Mouse (Mus musculus) embryo, embryonic 11.5 days (tissue): ENCODE results near the gene BC051019.

Source experiments
- DNase-seq: peaks from one replicate; pipeline ENCODE4 v3.0.0-alpha.2; 2012; ENCODE audit warnings: low read depth, low spot score

Gene BC051019

DNA sequence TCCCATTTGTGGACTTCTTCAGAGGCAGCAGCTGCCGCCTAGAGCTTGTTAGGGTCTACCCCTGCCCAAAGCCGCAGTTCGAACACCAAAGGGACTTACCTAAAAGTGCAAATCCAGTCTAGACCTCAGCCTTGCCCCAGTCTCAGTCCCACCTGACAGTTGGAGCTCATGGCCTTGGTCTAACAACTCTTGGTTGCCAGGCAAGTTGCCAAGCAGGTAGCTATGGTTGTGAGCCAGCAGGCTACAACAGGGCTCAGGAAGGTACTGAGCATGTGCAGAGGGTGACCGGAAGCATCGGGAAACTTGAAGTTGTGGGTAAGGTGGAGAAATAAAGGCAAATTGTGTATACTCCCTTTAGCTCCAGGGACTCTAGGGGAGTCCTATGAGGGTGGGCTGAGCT, at the start of gene BC051019:
BC051019 (minus strand) TSS at position 154 of the 400 bp plus-strand sequence.
- DNase-seq: no peak

DNA sequence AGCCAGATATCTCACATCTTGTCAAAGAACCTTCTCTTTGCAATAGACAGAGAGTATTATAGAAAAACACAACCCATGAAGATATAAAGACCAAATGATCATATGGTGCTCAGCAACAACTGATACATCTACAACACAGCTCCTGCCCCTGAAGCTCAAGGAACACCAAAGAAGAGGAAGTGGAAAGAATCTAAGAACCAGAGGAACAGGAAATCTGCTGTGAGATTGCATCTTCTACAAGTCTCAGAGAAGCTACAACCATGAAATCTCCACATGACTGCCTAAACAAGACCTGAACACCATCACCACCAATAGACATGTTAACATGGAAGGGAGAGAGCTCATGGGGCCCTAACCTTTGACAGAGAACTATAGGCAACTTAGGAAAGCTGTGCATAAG, 48.6 kb upstream of the BC051019 start:
- no peak for DNase-seq

DNA sequence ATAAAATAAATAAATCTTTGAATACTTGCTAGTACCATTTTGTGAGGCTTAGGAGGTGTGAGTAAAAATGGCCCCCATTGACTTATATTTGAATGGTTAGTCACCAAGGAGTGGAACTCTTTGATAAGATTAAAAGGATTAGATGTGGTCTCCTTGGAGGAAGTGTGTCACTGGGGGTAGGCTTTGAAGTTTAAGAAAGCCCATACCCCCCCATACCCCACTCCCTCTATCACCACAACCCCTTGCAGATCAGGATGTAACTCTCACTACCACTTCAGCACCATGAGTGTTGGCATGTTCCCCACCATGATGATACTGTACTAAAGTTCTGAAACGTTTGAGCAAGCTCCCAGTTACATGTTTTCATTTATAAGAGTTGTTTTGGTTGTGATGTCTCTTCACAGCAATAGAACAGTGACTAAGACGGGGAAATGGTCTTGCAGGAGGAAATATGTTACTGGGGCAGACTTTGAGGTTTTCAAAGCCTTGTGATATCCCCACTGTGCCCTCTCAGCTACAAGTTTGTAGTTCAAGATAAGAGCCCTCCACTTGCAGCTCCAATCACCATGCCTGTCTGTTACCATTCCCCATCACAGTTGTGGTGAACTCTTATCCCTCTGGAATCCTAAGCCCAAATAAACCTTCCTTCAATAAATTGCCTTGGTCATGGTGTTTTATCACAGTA, 45.2 kb upstream of the BC051019 start:
- DNase-seq: no peak

DNA sequence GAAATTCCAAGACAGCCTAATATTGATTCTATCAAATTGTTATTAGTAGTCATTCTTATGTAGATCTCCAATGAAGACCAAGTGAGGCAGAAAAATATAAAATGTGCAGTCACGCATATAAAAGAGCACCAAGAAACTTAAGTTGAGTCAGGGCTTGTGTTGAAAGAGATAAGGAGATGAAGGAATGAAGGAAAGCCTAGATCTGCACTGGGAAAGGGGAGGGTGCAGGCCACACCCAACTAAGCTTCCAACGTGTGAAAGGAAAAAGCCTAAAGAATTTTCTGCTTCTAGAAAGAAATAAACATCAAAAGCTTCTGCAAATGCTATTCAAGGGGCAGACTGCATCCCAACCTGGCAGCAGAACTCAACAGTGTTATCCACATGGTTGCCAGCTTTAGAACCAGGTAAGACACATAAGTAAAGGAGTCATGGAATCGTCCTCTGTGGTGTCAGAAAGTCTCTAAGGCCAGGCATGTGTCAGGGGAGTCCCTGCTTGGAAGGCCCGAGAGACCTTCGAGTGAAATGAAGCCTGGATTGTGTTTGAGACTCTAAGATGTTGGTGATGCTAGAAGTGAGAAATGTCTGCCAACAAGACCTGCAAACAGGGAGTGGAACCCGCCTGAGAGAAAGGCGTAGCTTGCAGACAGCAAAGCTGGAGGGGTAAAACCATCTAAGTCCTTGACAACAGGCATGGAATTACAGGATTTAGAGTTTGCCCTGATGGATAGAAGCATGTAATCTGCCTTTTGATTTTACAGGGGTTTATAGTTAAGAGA, 44.1 kb upstream of the BC051019 start:
- no peak for DNase-seq

DNA sequence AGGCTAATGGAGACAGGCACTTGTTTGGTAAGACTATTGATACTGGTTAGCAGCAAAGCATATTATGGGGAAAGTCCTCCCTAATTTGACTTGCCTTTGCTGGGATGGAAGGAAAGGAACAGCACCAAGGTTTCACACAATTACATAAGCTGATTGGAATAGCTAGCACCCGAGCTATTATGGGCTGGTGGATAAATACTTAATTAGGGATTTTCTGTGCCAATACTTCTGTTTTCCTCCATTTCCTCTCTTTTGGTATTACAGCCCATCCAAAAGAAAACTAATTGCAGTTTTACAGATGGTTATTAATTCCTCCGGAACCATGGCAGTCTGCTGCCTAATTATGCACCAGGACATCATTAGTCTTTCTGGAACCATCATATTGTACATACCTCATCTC, 40.4 kb upstream of the BC051019 start:
- DNase-seq: no peak

DNA sequence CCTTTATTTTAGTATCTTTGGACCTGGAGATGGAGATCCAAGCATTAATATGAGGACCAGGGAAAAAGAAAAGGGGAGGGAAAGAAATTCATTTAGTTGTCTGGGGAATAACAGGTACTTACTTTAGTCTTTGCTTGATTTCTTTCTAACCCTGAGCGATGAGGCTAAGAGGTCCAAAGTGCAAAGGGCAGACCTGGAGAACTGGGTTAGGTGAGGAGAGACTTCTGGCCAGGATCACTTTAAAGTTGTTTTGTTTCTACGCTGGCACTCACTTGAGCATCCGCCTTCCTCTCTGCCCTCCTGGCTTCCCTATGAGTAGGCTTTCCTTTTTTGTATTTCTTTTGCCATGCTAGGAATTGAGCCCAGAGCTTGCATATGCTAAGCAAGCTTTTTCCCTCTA, 32.6 kb upstream of the BC051019 start:
- DNase-seq: no peak

DNA sequence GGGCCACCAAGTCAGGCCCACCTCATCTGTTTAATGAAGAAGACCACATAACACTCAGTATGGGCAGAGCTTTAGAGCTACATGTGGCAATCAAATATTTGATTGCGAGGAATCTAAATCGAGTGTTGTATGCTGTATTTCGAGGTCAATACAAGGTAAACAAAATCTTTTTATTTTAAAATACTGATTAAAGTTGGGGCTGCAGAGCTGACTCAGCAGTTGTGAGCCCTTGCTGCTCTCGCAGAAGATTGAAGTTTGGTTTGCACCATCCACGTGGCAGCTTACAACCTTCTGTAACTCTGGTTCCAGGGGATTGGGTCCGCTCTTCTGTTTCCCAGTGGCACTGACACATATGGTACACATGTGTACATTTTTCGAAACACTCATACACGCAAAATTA, 30.4 kb upstream of the BC051019 start:
- DNase-seq: no peak

DNA sequence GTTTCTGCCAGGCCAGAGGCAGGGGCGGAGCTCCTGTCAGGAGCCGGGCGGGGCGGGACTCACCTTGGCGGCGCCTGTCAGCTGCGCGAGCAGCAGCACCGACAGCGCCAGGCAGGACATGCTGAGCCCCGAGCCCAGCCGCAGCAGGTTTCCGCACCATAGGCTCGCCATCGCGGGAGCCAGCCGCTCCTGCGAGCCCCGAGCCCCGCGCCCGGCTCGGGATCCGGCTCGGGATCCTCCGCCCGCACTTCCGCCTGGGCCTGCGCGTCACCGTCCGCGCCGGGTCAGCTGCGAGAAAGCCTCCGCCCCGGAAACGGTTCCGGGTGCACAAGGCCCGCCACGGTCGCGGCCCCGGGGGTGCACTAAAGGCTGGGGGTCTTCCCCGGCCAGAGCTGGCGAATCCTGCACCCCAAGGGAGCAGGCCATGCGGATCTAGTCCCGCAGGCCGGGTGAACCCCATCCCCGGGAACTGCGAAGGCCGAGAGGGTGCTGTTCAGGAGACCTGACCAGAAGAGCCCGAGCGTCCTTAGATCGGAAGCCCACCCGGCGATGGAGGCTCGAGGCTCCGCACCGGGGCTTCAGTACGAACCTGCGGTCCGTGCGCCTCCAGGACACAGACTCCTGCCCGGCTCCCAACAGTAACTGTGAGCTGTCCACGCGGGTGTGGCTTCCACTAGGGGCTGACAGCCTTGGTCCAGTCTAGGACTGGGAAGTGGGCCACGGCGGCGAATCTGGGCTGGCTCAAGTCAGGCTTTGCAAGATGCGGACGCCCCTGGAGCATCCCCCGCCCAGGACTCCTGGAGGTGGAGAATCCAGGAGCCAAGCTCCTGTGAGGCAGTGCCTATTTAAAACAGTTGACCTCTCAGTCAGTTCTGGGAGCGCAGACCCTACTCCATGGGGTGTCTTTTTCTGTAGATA, 28.6 kb upstream of the BC051019 start, which contains the start of gene Tmem9b:
Tmem9b (minus strand) TSS at position 868 of the 918 bp plus-strand sequence.
- DNase-seq: peak; percentile 56

DNA sequence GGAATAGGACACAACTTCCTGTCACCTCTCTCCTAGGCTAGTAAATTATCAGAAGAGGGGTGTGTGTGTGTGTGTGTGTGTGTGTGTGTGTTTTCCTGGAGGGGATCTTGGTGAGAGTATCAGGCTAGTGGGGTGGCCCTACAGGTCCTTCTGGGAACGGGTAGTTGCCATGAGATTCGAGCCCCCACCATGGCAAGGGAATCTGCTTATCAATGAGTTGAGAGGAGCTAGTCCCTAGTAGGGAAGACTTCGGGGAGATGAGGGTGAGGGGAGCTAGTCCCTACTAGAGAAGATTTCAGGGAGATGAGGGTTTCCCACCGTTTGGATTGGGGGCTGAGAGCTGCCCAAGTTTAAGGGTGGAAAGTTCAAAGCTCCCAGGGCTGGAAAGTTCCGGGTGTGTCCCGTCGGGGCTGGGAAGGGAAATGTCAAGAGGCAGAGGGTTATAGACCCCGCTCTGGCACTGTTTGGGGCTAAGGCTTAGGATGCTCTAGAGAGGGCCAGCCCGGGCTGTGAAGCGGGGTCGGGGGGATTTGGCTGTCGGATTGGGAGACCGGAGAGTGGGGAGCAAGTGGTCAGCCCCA, 27.9 kb upstream of the BC051019 start:
- DNase-seq: no peak

DNA sequence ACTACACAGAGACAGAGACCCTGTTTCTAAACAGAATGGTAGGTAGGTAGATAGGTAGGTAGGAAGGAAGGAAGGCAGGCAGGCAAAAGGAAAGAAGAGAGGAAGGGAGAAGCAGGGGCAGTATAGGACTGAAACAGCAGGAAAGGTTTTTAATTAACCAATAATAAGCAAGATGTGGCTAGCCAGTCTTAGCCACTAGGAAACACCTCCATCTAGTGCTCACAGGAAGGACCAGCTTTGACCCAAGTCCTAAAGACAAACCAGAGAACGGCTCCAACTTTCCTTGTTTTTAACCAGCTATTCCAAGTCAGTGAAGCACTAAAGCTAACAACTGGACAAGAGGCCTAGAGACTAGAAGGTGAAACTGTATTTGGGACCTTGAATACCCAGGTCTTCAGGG, 24.1 kb upstream of the BC051019 start:
- no peak for DNase-seq

DNA sequence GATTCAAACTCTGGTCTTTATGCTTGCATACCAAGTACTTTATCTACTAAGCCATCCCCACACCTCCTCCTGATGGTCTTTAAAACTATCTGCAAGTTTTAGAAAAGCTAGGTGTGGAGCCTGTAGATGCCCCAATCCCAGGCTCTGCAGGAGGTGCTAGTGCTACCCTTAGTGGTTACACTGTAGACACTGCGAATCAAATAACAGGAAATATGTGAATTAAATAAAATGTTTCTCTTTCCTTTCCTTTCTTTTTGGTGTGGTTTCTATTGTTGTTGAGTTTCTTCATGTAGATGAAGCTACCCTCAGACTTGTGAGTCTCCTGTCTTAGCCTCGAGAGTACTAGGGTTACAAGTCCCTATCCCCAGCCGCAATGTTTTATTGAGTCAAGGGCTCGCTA, 18.1 kb upstream of the BC051019 start:
- no peak for DNase-seq

DNA sequence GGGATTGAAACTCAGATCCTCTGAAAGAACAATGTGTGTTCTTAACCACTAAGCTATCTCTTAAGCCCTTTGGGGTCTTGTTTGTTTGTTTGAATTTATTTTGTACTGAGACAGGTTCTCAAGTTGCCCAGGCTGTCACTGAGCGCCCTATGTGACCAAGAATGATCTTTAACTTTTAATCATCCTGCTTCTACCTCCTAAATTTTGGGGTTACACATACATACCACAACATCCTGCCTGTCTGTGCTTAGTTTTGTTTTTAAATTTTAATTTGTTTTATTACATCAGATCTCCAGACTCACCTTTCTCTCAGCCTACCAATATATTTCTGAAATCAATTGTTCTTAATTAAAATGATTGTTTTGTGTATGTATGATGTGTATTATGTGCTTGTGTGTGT, 17.4 kb upstream of the BC051019 start:
- no peak for DNase-seq

DNA sequence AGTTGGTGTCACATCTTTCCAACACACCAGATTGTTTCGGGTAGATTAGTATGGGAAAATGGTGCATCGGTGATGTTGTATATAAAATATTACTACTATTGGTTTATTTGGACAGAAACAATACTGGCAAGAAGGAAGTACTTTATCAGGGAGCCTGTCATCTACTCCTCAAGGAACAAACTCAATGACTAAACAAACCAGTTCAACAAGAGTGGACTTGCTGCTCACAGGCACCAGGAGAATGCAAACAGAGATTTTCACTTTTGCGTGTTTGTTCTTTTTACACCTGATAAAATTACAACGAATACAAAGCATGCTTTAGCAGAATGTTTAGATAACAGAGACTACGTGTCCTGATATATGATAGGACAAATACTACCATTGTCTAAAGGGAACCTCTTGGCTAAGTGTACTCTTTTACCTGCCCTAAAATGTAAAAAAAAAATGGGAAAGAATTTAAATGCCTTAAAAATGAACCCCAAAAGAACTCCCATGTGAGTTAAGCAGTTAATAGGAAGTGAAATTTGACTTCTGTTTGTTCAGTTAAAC, 16.2 kb upstream of the BC051019 start:
- no peak for DNase-seq

DNA sequence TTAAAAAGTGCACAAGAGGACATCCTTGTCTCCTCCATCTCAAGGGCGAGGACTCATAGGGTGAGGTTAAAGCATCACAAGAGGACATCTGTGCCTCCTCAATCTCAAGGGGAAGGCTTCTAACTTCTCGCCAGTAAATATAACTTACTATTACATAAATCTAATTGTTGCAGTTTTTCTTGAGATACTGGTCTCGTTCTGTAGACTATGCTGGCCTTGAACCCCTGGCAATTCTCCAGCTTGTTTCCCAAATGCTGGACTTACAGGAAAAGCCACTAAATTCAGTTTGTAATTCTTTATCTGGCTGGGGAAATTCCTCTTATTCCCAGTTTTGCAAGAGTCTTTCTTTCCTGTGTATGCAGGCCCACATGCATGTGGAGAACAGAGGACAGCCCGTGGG, 11.2 kb upstream of the BC051019 start:
- no peak for DNase-seq

DNA sequence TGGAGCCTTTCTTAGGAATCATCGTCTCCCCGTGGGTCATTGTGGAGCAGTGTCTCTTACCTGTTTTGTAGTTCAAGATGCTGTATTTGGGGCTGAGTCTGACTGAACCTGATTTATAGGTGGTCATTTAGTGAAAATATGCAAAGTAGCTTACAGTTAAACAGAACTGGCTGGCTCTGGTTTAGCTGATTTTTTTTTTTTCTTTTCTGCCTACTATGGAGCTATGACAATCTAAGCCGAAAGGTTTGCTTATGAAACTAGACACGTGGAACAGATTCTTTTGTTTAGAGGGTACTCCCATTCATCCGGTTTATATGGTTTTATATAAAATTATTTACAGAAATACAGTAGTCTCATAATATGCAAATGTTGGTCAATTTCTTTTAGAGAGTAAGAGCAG, 8.0 kb upstream of the BC051019 start, which contains the start of gene Ascl3:
Ascl3 (minus strand) TSS at position 101 of the 400 bp plus-strand sequence.
- no peak for DNase-seq

DNA sequence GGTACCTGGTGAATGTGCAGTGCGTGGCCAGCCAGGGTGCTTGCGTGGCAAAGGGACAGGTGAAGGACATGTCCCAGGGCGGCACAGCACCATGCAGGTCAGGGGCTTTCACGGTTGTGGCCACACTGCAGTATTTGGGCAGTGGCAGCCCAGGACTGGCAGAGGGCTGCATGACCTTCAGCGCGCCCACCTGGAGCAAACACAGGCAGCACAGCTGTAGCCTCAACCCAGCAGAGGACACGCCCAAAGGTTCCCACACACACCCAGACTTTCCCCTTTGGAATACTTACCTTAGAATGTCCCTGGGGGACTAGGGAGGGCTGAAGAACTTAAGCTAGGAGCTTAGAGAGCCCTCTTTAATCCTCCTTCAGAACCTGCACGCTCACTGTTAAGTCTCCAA, 536 bp downstream of the BC051019 start:
- no peak for DNase-seq

DNA sequence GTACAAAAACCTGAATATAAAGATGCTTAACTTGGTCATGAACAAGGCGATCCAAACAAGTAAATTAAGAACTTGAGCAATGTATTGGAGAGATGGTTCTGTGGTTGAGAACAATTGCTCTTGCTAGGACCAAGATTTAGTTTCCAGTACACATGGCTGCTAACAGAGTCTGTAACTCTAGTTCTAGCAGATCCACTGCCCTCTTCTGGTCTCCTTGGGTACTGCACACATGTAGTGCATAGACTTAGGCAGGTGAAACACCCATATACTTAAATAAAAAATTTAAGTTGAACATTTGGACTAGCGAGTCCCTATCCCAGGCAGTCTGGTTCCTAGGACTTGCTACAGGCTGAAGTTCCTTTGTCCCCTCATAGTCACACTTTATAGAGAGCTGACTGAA, 1.0 kb downstream of the BC051019 start:
- DNase-seq: no peak

DNA sequence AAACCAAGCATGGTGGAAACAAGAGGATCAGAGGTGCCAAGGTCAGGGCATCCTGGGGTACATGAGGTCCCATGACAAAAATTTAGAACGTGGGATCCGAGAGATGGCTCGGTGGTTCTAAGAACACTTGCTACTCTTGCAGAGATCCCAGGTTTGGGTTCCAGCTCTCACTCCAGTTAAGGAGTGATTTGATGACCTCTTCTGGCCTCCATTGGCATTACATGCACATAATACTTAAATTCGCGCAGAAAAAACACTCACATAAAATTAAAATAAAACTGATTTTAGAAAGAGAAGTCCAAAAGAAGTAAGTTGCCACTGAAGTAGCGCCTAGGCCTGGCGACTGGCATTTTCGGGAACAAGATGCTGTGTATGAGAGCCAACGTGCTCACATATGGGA, 4.4 kb downstream of the BC051019 start:
- DNase-seq: peak; percentile 22

DNA sequence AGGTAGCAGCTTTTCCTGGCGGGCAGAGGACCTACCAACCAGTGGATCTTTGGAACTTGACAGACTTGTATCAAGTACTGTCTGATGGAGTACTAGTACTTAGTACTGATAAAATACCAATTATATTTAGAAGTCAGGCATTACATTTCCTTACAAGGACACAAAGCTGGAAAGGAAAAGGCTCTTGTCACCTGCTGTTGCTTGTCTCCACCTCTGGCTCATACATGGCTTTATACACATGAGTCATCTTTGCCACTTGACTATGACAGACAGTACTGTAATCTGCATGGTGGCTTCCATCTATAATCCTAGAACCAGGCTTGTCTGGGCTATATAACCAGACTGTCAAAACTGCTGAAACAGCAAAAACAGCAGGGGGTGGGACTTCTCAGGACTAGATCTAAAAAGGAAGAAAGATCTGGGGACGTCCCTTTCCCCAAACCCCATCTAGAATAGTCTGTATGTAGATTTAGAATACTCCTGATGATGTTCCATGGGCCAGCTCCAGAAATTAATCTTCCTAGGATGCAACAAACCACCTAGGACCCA, 10.1 kb downstream of the BC051019 start:
- no peak for DNase-seq

DNA sequence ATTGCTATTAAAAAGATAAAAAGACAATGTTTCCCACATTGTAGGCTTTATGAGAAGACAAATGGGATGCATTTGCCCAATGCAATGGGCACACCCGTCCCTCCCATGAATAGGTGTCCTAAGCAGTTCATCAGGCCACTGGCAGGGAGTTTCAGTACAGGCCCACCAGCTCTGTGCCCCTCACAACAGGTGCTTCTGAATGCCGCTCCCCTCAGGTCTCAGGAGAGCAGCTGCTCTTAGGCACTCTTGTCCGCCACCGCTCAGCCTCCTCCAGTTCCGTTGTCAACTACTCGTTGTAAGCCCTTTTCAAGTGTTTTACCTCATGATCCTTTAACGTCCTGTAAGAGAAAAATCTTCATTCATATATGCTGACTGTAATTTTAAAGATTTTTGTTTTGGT, 11.5 kb downstream of the BC051019 start:
- no peak for DNase-seq

DNA sequence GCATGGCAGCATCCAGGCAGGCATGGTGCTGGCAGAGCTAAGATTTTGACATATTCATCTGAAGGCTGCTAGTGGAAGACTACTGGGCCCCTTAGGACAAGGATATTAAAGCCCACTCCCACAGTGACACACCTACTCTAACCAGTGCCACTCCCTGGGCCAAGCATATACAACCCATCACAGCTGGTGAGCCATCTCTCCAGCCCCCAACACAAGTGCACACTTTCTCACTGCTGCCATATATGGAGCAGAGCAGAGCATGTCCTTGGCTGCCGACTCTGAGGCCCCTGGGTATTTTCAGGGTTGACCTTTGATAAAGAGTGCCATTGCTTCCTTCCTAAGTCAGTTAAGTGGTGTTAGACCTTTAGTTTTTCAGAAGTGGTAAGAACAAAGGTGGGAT, 13.6 kb downstream of the BC051019 start:
- no peak for DNase-seq
